Mouse (Mus musculus): ENCODE data around the gene Sh3bp2. TPM values are rescaled to one million over a fixed set of nuclear protein-coding genes. Genes with fewer than 3 reads are reported as not detected.

Sh3bp2 gene
- polyA plus RNA-seq, 1 experiment from 2014 or later, result 4.9 TPM

GRCm38 (mm10) chr5:34512486-34512885, 13.2 kb upstream of the Sh3bp2 start:
- Histone ChIP-seq H3K27me3 (replicated peaks) (no peaks in the 10 kb centered on the region), H3K4me1 (peaks cover 25% of the 10 kb centered on the region), H3K27ac (replicated peaks) (no peak overlapping the region), H3K4me3 (peak overlapping the region; percentile 85; the same call in 1 of the 2 replicates), H3K36me3 (peaks cover 3% of the 10 kb centered on the region; the same call in 1 of the 2 replicates), H3K9me3 (no peaks in the 10 kb centered on the region), H3K4me2 (peak overlapping the region; percentile 93), H3K9ac (no peak overlapping the region)
- 83% methylated on average over 3 of the region's 3 CpGs for WGBS
- ATAC-seq (ENCODE audit: extremely low read depth, insufficient number of reproducible peaks, low FRiP score, low TSS enrichment), result no peak

- Histone ChIP-seq H3K9ac (peak within 1 kb of the TSS; percentile 94), H3K9me3 (no peaks in the 10 kb centered on the region), H3K4me3 (peak within 1 kb of the TSS; percentile 85), H3K27ac (replicated peaks) (peak within 1 kb of the TSS; percentile 70), H3K27me3 (replicated peaks) (no peaks in the 10 kb centered on the region), H3K4me1 (peaks cover 25% of the 10 kb centered on the region), H3K4me2 (peak within 1 kb of the TSS; percentile 93), H3K36me3 (peaks cover 3% of the 10 kb centered on the region; the same call in 1 of the 2 replicates)
- under 1% methylated on average over 64 of the region's 64 CpGs for WGBS
- peak; percentile 100 for ATAC-seq (ENCODE audit: extremely low read depth, insufficient number of reproducible peaks, low FRiP score, low TSS enrichment)
These were observed 12.0 kb upstream of the Sh3bp2 start, which contains the start of gene Tnip2 for GRCm38 (mm10) chr5:34513466-34514217. Tnip2 (minus strand) TSS chr5:34513991.

- Histone ChIP-seq H3K4me2 (peak overlapping the region; percentile 93), H3K36me3 (peaks cover under 1% of the 10 kb centered on the region; the same call in 1 of the 2 replicates), H3K4me1 (peaks cover 25% of the 10 kb centered on the region), H3K27ac (replicated peaks) (0 out of 2 replicates have a peak overlapping the region, but pooled peaks have one; percentile 43), H3K9ac (peak overlapping the region; percentile 74), H3K4me3 (peak overlapping the region; percentile 85), H3K27me3 (replicated peaks) (no peaks in the 10 kb centered on the region), H3K9me3 (no peaks in the 10 kb centered on the region)
- no peak for ATAC-seq (ENCODE audit: extremely low read depth, insufficient number of reproducible peaks, low FRiP score, low TSS enrichment)
- 20% methylated on average over 7 of the region's 7 CpGs for WGBS
These were observed 11.4 kb upstream of the Sh3bp2 start for GRCm38 (mm10) chr5:34514218-34514566.

GRCm38 (mm10) chr5:34515096-34515495, 10.5 kb upstream of the Sh3bp2 start:
- no peaks in the 10 kb centered on the region for H3K27me3 ChIP-seq (replicated peaks)
- no peak overlapping the region for H3K27ac ChIP-seq (replicated peaks)
- H3K4me1 ChIP-seq, result peaks cover 25% of the 10 kb centered on the region
- no peak for ATAC-seq (ENCODE audit: extremely low read depth, insufficient number of reproducible peaks, low FRiP score, low TSS enrichment)
- H3K9me3 ChIP-seq, result no peaks in the 10 kb centered on the region
- no peak overlapping the region for H3K9ac ChIP-seq
- H3K4me3 ChIP-seq, result no peak overlapping the region
- H3K36me3 ChIP-seq, result no peaks in the 10 kb centered on the region
- H3K4me2 ChIP-seq, result no peak overlapping the region

- Histone ChIP-seq H3K27ac (replicated peaks) (no peak overlapping the region), H3K9me3 (no peaks in the 10 kb centered on the region), H3K4me1 (peaks cover 27% of the 10 kb centered on the region), H3K4me3 (no peak overlapping the region), H3K27me3 (replicated peaks) (no peaks in the 10 kb centered on the region), H3K36me3 (no peaks in the 10 kb centered on the region), H3K9ac (no peak overlapping the region), H3K4me2 (no peak overlapping the region)
- WGBS, result 25% methylated on average over 3 of the region's 3 CpGs
- no peak for ATAC-seq (ENCODE audit: extremely low read depth, insufficient number of reproducible peaks, low FRiP score, low TSS enrichment)
These were observed 7.7 kb upstream of the Sh3bp2 start for GRCm38 (mm10) chr5:34517913-34518312.

GRCm38 (mm10) chr5:34519389-34519910, 6.2 kb upstream of the Sh3bp2 start:
- Histone ChIP-seq H3K4me3 (no peak overlapping the region), H3K36me3 (no peaks in the 10 kb centered on the region), H3K27ac (replicated peaks) (no peak overlapping the region), H3K27me3 (replicated peaks) (no peaks in the 10 kb centered on the region), H3K4me1 (peaks cover 18% of the 10 kb centered on the region), H3K4me2 (no peak overlapping the region), H3K9ac (no peak overlapping the region), H3K9me3 (no peaks in the 10 kb centered on the region)
- no peak for ATAC-seq (ENCODE audit: extremely low read depth, insufficient number of reproducible peaks, low FRiP score, low TSS enrichment)
- 83% methylated on average over 9 of the region's 9 CpGs for WGBS

- Histone ChIP-seq H3K27ac (replicated peaks) (peak overlapping the region; percentile 61), H3K27me3 (replicated peaks) (no peaks in the 10 kb centered on the region), H3K9ac (no peak overlapping the region), H3K4me1 (peaks cover 17% of the 10 kb centered on the region), H3K9me3 (no peaks in the 10 kb centered on the region), H3K36me3 (no peaks in the 10 kb centered on the region), H3K4me2 (no peak overlapping the region), H3K4me3 (no peak overlapping the region)
- WGBS, result 40% methylated on average over 11 of the region's 11 CpGs
- ATAC-seq (ENCODE audit: extremely low read depth, insufficient number of reproducible peaks, low FRiP score, low TSS enrichment), result no peak
These were observed 5.0 kb upstream of the Sh3bp2 start for GRCm38 (mm10) chr5:34520458-34521209.

- 0 out of 2 replicates have a peak overlapping the region, but pooled peaks have one; percentile 42 for H3K9ac ChIP-seq
- H3K4me2 ChIP-seq, result no peak overlapping the region
- peak overlapping the region; percentile 61 for H3K27ac ChIP-seq (replicated peaks)
- no peak for ATAC-seq (ENCODE audit: extremely low read depth, insufficient number of reproducible peaks, low FRiP score, low TSS enrichment)
- peaks cover 23% of the 10 kb centered on the region for H3K4me1 ChIP-seq
- no peaks in the 10 kb centered on the region for H3K36me3 ChIP-seq
- WGBS, result 64% methylated on average over 3 of the region's 3 CpGs
- no peaks in the 10 kb centered on the region for H3K9me3 ChIP-seq
- H3K27me3 ChIP-seq (replicated peaks), result no peaks in the 10 kb centered on the region
- H3K4me3 ChIP-seq, result no peak overlapping the region
These were observed 4.3 kb upstream of the Sh3bp2 start for GRCm38 (mm10) chr5:34521337-34521736.

- no peaks in the 10 kb centered on the region for H3K36me3 ChIP-seq
- no peaks in the 10 kb centered on the region for H3K27me3 ChIP-seq (replicated peaks)
- H3K4me2 ChIP-seq, result no peak overlapping the region
- no peak for ATAC-seq (ENCODE audit: extremely low read depth, insufficient number of reproducible peaks, low FRiP score, low TSS enrichment)
- H3K9me3 ChIP-seq, result no peaks in the 10 kb centered on the region
- WGBS, result 51% methylated on average over 4 of the region's 4 CpGs
- H3K9ac ChIP-seq, result no peak overlapping the region
- no peak overlapping the region for H3K4me3 ChIP-seq
- no peak overlapping the region for H3K27ac ChIP-seq (replicated peaks)
- peaks cover 29% of the 10 kb centered on the region for H3K4me1 ChIP-seq
These were observed 1.6 kb upstream of the Sh3bp2 start for GRCm38 (mm10) chr5:34523958-34524485.

GRCm38 (mm10) chr5:34524511-34524910, 1.1 kb upstream of the Sh3bp2 start:
- H3K9ac ChIP-seq, result no peak overlapping the region
- H3K27ac ChIP-seq (replicated peaks), result no peak overlapping the region
- peaks cover 29% of the 10 kb centered on the region for H3K4me1 ChIP-seq
- no peaks in the 10 kb centered on the region for H3K9me3 ChIP-seq
- H3K27me3 ChIP-seq (replicated peaks), result no peaks in the 10 kb centered on the region
- no peak overlapping the region for H3K4me2 ChIP-seq
- H3K4me3 ChIP-seq, result no peak overlapping the region
- ATAC-seq (ENCODE audit: extremely low read depth, insufficient number of reproducible peaks, low FRiP score, low TSS enrichment), result no peak
- no peaks in the 10 kb centered on the region for H3K36me3 ChIP-seq

- peaks cover 21% of the 10 kb centered on the region for H3K4me1 ChIP-seq
- no peaks in the 10 kb centered on the region for H3K36me3 ChIP-seq
- peak overlapping the region; percentile 61; the same call in 1 of the 2 replicates for H3K27ac ChIP-seq (replicated peaks)
- H3K4me3 ChIP-seq, result peak overlapping the region; percentile 68
- peak overlapping the region; percentile 82 for H3K4me2 ChIP-seq
- 44% methylated on average over 5 of the region's 5 CpGs for WGBS
- no peaks in the 10 kb centered on the region for H3K9me3 ChIP-seq
- H3K27me3 ChIP-seq (replicated peaks), result no peaks in the 10 kb centered on the region
- peak overlapping the region; percentile 83 for H3K9ac ChIP-seq
- no peak for ATAC-seq (ENCODE audit: extremely low read depth, insufficient number of reproducible peaks, low FRiP score, low TSS enrichment)
These were observed 788 bp downstream of the Sh3bp2 start for GRCm38 (mm10) chr5:34526477-34526775.
